Mouse (Mus musculus): ENCODE measurements around the gene Slc44a4.
"Not testable (repeated sequence)": the region's sequence is repeated elsewhere in the genome, so short reads cannot be mapped to it uniquely, and the experiment has no call there.

Slc44a4 gene

GRCm38 (mm10) chr17:34944362-34944761 lies 30.1 kb downstream of the Slc44a4 start:
- no peak for DNase-seq

- DNase-seq, result no peak
These were observed 32.3 kb downstream of the Slc44a4 start for GRCm38 (mm10) chr17:34946486-34947140.

DNA sequence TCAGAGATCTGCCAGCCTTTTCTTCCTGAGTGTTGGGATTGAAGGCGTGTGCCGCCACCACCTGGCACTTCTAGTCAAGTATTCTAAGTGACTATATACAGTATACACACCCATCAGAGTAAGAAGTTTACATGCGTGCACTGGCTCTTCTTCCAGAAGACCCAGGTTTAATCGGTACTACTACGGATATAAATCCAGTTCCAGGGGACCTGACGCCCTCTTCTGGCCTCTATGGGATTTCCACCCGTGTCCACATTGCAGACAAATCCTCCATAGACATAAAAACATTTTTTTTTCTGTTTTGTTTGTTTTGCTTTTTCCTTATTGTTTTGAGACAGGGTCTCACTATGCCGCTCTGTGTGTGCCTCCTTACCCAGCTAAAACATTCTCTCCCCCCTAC lies 33.3 kb downstream of the Slc44a4 start:
- DNase-seq, result no peak

- DNase-seq, result not testable (repeated sequence)
These were observed 34.7 kb downstream of the Slc44a4 start for GRCm38 (mm10) chr17:34948721-34949552.

GRCm38 (mm10) chr17:34949553-34949969 lies 35.3 kb downstream of the Slc44a4 start:
- DNase-seq, result no peak

GRCm38 (mm10) chr17:34950514-34951455 lies 36.5 kb downstream of the Slc44a4 start:
- DNase-seq, result no peak

GRCm38 (mm10) chr17:34951636-34952377 lies 37.5 kb downstream of the Slc44a4 start:
- peak; percentile 38 for DNase-seq

- peak; percentile 82 for DNase-seq
These were observed 38.2 kb downstream of the Slc44a4 start for GRCm38 (mm10) chr17:34952378-34953040.

- no peak for DNase-seq
These were observed 39.0 kb downstream of the Slc44a4 start for GRCm38 (mm10) chr17:34953258-34953657.

DNA sequence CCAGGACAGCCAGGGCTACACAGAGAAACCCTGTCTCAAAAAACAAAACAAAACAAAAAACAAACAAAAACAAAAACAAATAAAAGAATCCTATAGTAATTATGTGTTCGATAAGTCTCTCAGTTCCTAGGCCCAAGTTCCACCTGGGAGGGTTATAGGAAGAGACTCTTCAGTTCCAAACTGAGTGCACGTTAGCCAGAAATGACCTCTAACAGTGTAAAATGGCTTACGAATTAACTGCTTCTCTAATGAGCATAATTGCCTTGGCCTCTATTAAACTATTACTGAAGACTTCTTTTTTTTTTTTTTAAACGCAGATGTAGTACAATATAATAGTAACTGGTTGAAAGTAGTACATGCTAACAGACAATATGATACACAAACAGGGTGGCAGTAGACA lies 39.6 kb downstream of the Slc44a4 start:
- DNase-seq, result no peak

DNA sequence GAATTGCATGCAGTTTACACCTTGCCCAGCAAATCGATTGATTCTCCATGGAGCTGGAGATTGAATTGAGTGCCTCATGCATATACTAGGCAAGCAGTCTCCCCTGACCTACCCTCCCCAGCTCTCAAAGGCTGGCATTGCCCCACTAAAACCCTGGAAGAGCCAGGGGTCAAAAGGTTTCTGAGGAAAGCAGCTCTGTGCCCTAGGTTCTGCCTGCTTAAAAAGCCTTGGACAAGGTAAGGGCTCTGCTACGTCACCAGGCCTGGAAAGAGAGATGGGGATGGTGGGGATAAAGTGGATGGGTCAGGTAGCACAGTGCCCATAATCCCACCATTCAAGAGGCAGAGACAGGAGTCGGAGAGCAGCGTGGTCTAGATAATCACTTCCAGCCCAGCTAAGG lies 40.6 kb downstream of the Slc44a4 start:
- no peak for DNase-seq

GRCm38 (mm10) chr17:34955884-34956283 lies 41.6 kb downstream of the Slc44a4 start:
- no peak for DNase-seq

DNA sequence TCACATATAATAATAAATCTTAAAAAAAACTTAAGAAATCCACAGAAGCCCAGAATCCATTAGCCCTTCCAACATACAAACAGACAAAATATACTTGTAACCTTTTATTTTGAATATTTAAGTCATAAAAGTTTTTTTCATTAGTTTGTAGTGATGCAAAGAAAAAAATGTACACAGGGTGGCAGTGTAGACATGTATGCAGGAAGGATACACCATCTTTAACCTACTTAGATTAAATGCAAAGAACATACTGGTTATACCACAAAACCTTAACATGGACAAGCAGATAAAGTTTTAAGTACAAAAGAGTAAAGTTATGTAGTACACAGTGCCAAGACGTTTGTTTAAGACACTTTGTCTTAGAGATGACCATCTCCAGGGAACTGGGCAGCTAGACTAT lies 42.1 kb downstream of the Slc44a4 start:
- no peak for DNase-seq

DNA sequence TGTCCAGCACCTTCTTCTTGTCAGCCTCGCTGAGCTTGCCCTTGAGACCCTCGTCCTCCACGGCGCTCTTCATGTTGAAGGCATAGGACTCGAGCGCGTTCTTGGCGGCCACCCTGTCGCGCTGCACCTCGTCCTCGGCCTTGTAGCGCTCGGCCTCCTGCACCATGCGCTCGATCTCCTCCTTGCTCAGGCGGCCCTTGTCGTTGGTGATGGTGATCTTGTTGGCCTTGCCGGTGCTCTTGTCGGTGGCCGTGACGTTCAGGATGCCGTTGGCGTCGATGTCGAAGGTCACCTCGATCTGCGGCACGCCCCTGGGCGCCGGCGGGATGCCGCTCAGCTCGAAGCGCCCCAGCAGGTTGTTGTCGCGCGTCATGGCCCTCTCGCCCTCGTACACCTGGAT lies 43.0 kb downstream of the Slc44a4 start:
- DNase-seq, result not testable (repeated sequence)

DNA sequence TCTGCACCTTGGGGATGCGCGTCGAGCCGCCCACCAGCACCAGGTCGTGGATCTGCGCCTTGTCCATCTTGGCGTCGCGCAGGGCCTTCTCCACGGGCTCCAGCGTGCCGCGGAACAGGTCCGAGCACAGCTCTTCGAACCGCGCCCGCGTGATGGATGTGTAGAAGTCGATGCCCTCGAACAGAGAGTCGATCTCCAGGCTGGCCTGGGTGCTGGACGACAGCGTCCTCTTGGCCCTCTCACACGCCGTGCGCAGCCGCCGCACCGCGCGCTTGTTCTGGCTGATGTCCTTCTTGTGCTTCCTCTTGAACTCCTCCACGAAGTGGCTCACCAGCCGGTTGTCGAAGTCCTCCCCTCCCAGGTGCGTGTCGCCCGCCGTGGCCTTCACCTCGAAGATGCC lies 43.7 kb downstream of the Slc44a4 start:
- DNase-seq, result not testable (repeated sequence)

GRCm38 (mm10) chr17:34958734-34959129 lies 44.5 kb downstream of the Slc44a4 start:
- not testable (repeated sequence) for DNase-seq

DNA sequence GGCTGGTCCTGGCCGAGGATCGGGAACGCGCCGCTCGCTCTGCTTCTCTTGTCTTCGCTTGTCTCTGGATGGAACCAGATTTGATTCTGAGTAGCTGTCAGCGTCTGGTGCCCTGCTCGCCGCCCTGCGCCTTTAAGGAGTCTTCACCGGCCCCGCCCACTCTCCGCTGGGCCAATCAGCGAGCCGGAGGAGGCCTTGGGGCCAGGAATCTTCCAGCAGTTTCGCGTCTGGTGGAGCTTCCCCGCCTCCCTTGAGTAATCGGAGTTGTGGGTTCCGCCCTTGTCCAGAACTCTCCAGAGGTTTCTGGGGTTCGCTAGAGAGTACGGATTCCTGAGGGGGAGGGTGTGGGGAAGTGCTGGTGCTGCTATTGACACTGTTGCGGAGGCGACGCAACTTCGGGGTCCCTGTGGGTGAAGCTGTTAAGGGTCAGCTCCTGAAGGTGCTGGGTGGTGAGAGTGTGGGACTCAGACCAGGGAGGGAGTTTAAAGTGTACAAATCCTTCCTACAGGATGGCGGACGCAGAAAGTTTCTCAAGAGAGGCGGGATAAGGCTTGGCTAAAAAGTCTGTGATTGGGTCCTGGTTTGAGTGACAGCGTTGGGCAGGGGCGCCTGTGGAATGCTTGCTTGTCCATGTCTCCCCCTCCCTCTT lies 45.0 kb downstream of the Slc44a4 start, which contains the start of gene Hspa1b:
Gene Hspa1b (minus strand): TSS at position 109 of the 649 bp plus-strand sequence.
- peak; percentile 60 for DNase-seq

- DNase-seq, result no peak
These were observed 45.7 kb downstream of the Slc44a4 start for GRCm38 (mm10) chr17:34959881-34960515.

- DNase-seq, result no peak
These were observed 46.6 kb downstream of the Slc44a4 start for GRCm38 (mm10) chr17:34960702-34961493.

GRCm38 (mm10) chr17:34962125-34962524 lies 47.9 kb downstream of the Slc44a4 start:
- DNase-seq, result no peak
